Mouse (Mus musculus) cerebellum, postnatal 25 days (tissue): ENCODE measurements around the gene Calhm6.

Experiments used
- DNase-seq, 2 experiments: peaks; one replicate each; pipeline ENCODE4 v3.0.0; 2021; ENCODE audit warnings: mixed read lengths in 2 of 2

Calhm6 gene

DNA sequence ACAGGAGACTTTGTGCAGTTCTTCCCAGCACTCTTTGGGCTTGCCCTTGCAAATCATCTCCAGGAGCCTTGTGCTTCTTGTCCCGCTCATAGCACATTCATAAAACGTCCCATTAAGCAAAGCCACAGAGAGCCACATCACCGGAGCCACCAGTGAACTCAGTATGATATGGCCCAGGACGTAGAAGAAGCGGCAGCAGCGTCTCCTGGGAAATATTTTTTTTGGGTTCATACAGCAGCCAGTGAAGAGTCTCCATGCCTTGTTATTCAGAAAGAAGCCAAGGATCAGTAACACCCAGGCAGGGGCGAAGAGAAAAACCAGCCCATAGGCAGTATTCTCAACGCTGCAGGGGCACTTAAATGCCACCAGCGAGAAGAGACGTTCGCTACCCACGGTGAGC is 31.8 kb downstream of the Calhm6 start:
- DNase-seq: peak in 1 of 2 experiments; percentile 14

DNA sequence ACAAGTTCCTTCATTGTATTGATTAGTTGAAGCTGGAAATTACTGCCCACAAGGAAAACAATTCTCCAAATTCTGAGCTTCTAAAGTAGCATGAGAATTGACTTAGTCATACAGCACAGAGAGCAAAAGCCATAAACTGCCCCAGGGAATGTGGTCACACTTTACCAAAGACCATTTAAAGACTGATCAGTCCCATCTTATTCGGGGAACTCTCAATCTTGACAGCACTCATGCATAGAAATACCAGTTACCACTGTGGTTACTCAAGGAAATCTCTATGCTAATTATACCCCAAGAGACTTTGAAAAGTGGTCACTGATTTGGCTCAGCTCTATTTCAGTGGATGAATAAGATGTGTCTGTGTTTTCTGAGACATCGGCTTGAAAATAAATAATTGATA is 32.6 kb downstream of the Calhm6 start:
- DNase-seq: no peak

DNA sequence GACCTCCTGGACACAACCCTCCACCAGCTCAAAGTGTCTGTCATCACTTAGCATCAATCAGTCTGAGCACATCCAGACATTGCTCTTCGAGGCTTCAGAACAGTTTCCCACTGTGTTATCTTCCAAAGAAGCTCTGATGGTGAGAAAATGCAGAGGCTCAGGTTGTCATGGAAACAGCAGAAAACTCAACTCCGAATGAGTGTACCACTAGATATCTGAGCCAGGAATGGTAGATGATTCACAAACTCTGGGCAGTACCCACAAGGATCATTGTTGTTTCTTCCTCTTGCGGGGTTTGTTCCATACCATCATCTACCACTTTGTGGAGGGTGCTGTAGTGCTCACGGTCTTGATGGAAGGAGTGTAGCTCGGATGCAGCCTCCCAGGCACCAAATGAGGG is 35.9 kb downstream of the Calhm6 start:
- DNase-seq: no peak

DNA sequence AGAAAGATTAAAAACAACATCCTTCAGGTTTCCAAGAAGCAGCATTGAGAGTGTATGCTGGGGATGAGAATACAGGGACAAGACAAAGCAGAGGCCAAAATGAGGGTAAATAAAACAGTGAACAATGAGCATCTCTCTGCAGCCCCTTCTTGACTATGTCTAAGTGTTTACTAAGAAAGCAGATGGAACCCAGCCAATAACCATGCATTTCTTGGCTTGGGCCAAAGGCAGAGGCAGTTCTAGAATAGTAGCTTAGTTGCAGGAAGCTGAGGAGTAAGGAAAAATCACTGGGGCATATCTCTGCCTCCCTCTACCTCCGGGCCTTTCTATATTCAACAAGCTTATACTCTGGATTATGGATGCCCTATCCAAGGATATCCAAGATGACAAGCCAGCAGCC is 37.3 kb downstream of the Calhm6 start:
- DNase-seq: no peak

DNA sequence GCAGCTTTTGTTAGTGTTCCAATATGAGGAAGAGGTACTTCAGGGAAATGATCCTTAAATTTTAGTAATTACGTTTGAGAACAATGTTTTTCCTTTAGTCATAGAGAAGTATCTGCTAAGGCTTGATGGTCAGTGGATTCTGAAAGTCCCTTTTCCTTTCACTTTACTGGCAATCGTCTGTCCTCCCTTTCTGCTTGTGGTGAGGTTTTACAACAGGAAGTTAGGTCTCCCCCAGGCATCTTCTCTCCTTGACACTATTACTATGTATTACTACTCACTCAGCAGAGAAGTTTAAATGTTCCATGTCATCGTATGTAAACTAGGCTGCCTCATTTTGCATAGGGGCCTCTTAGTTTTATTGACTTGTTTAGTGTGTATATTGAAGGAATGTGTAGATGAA is 38.3 kb downstream of the Calhm6 start:
- no peak for DNase-seq

DNA sequence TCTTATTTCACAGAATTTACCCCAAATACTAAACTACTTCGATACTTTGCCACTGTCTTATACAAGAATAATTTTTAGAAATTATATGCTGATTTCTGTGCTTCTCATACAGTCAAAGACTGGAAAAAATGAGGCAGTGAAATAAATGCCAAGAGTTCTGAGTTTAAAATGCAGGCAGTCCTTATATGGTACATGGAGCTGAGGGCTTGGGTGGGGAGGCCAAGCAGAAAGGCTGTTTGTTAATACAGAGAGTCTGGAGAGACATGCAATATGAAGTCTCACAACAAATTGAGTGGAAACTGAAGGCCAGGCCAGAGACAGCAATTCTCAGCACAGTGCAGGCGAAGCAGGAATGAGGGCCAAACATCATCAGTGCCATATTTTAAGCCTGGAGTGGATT is 39.3 kb downstream of the Calhm6 start:
- DNase-seq: no peak

DNA sequence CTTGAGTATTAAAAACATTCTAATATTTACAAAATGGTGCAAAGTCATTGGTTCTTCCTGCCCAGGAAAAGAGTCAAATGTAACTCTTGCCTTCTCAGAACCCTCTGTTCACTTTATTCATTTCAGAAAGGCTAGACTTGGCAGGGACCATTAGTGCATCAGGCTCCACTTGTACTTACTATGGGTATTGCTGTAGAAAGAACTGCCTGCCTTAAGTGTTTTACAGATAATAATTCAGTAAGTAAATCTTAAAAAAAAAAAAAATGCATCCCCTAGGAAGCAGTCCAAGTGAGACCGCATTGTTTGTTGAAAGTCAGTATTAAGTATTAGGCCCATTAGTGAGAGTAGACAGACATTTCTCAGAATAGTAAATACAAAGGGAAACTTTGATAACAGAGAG is 41.3 kb downstream of the Calhm6 start:
- DNase-seq: no peak
